9 mouse cellular contexts compared by ENCODE assay signal in the genomic region with DNA sequence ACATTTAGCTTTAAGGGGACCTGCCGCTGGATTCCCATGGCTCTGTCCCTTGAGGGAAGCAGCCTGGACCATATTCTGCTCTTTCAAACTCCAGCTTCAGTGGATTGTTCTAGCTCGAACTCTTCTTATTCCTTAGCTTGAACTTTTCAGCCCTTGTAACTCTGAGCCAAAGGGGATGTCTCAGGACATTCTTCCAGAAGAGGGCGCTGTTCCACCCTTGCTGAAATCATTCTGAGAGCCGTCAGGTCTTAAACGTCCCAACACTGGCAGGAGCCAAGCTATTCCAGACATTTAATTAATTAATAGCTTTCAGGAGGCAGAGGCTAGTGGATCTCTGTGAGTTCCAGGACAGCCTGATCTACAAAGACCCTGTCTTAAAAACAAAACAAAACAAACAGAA. TPM values are rescaled to one million over a fixed set of nuclear protein-coding genes. Genes with fewer than 3 reads are reported as not detected.
DNase-seq lines count a peak whose midpoint lies in the region; ATAC-seq and TF ChIP-seq lines count a peak whose summit lies in the region.
"Had no signal": no experiment of that assay in that cellular context is flagged by ENCODE, and none has a peak within 500 bp of the region (broad histone marks: within the 10 kb centered on the region; RNA-seq: fewer than 3 reads in every experiment).

No protein-coding gene starts in this region.

- no peaks in the 10 kb centered on the region for H3K36me3 ChIP-seq in lung, embryonic 14.5 days (ENCODE audit: insufficient read depth)
- no peaks in the 10 kb centered on the region for H3K36me3 ChIP-seq in testis, adult 2 months (ENCODE audit: control insufficient read depth, insufficient read depth, low read length)
- H3K36me3 ChIP-seq in midbrain, embryonic 15.5 days (replicated peaks): no peaks in the 10 kb centered on the region

- peak; percentile 52 for TF ChIP-seq CTCF in lung, embryonic 14.5 days (IDR thresholded peaks at IDR 0.05; ENCODE audit: low read depth)
- TF ChIP-seq CTCF in testis, adult 2 months (IDR thresholded peaks at IDR 0.05; ENCODE audit: control insufficient read depth, insufficient read depth, insufficient replicate concordance, low read depth, low read length): peak; percentile 39; the same call in 1 of the 2 replicates

- DNase-seq in left cerebral cortex, postnatal 14 days (ENCODE audit: low spot score in 2 of 2): peak; percentile 38 to 58
- no peak for DNase-seq in left cerebral cortex, adult 8-10 months (ENCODE audit: low spot score in 2 of 2)
- peak; percentile 70 for DNase-seq in MEL-GATA-1-ER (ENCODE audit: extremely low read depth, low read depth)
- peak; percentile 20 for DNase-seq in c-Kit-negative CD71-positive TER-119-positive erythroid progenitor cells, embryonic 14.5 days (ENCODE audit: low read depth, low spot score)
- peak; percentile 48 to 72 for DNase-seq in heart, postnatal 10 days
- peak; percentile 66 for DNase-seq in lung, embryonic 14.5 days

- H3K9me3 ChIP-seq in lung, embryonic 14.5 days (ENCODE audit: low read depth, low read length): no peaks in the 10 kb centered on the region
- H3K9me3 ChIP-seq in midbrain, embryonic 15.5 days: no peaks in the 10 kb centered on the region

- no peak for TF ChIP-seq POLR2A in testis, adult 2 months (IDR thresholded peaks at IDR 0.05; ENCODE audit: control insufficient read depth, low read depth, low read length)

- WGBS in lung, embryonic 14.5 days: 28% methylated on average over 5 of the region's 5 CpGs
- 33% methylated on average over 5 of the region's 5 CpGs for WGBS in midbrain, embryonic 15.5 days

- H3K4me1 ChIP-seq in lung, embryonic 14.5 days (ENCODE audit: insufficient read depth): no peaks in the 10 kb centered on the region
- no peaks in the 10 kb centered on the region for H3K4me1 ChIP-seq in testis, adult 2 months (ENCODE audit: control insufficient read depth, insufficient read depth, low read length)
- H3K4me1 ChIP-seq in midbrain, embryonic 15.5 days: no peaks in the 10 kb centered on the region

- H3K27ac ChIP-seq in lung, embryonic 14.5 days (ENCODE audit: low read depth): no peak overlapping the region
- no peak overlapping the region for H3K27ac ChIP-seq in testis, adult 2 months (ENCODE audit: control insufficient read depth, insufficient read depth, low read depth, low read length)
- H3K27ac ChIP-seq in midbrain, embryonic 15.5 days: no peak overlapping the region

- no peak overlapping the region for H3K4me3 ChIP-seq in lung, embryonic 14.5 days (ENCODE audit: low read depth, low read length)
- H3K4me3 ChIP-seq in testis, adult 2 months (ENCODE audit: control insufficient read depth, low read depth, low read length): no peak overlapping the region
- no peak overlapping the region for H3K4me3 ChIP-seq in midbrain, embryonic 15.5 days
- H3K4me3 ChIP-seq: erythroblast, embryonic 14.5 days had no signal

- intact Hi-C loops in left cerebral cortex, postnatal 14 days (cut with DNase I): no loop called here
- intact Hi-C loops in heart, postnatal 10 days (cut with DNase I): loop anchor here (2.0 kb wide), 1 partner anchor 69 kb away; no protein-coding TSS in a partner anchor

- no peak overlapping the region for H3K9ac ChIP-seq in lung, embryonic 14.5 days
- no peak overlapping the region for H3K9ac ChIP-seq in midbrain, embryonic 15.5 days

- no peak for ATAC-seq in lung, embryonic 14.5 days (ENCODE audit: insufficient read depth)
- ATAC-seq in midbrain, embryonic 15.5 days (replicated peaks): no peak

- H3K27me3 ChIP-seq in lung, embryonic 14.5 days (ENCODE audit: insufficient read depth, low read length): no peaks in the 10 kb centered on the region
- H3K27me3 ChIP-seq in testis, adult 2 months (ENCODE audit: control insufficient read depth, insufficient read depth, low read length): no peaks in the 10 kb centered on the region
- H3K27me3 ChIP-seq in midbrain, embryonic 15.5 days (replicated peaks): no peaks in the 10 kb centered on the region

- no peak overlapping the region for H3K4me2 ChIP-seq in lung, embryonic 14.5 days
- H3K4me2 ChIP-seq in midbrain, embryonic 15.5 days: no peak overlapping the region

RNA-seq across cellular contexts. Expression of a gene that starts 13.6 kb away (rescaled TPM):
- total RNA-seq in left cerebral cortex, postnatal 14 days (2021): 100 to 1,000 TPM; 114 to 116 TPM
- total RNA-seq in left cerebral cortex, adult 8-10 months (2022): 100 to 1,000 TPM in 3 of 4 experiments, 10 to 100 TPM in 1; 98.8 to 113 (median 110) TPM
- total RNA-seq in heart, postnatal 10 days (2021): 10 to 100 TPM; 10.8 to 14.7 TPM
- 11.3 and 14.2 TPM in 2 replicates for polyA plus RNA-seq in lung, embryonic 14.5 days (2014; fragmentation: Nextera tagmentation; extraction: Ambion mirVana)
- 1.5 and 1.7 TPM in 2 replicates for polyA plus RNA-seq in testis, adult 2 months (2012; rRNA removed)
- polyA plus RNA-seq in midbrain, embryonic 15.5 days (2015; fragmentation: Nextera tagmentation; extraction: Ambion mirVana): 50.4 and 52.8 TPM in 2 replicates
- polyA plus RNA-seq: erythroblast, embryonic 14.5 days had no signal

RNA-seq across cellular contexts. Expression of a gene that starts 39.9 kb away (rescaled TPM):
- 100 to 1,000 TPM; 143 to 159 TPM for total RNA-seq in left cerebral cortex, postnatal 14 days (2021)
- 100 to 1,000 TPM; 125 to 141 (median 133) TPM for total RNA-seq in left cerebral cortex, adult 8-10 months (2022)
- total RNA-seq in heart, postnatal 10 days (2021): 100 to 1,000 TPM; 113 to 126 TPM
- 563 and 591 TPM in 2 replicates for polyA plus RNA-seq in lung, embryonic 14.5 days (2014; fragmentation: Nextera tagmentation; extraction: Ambion mirVana)
- 6.7 and 8.2 TPM in 2 replicates for polyA plus RNA-seq in testis, adult 2 months (2012; rRNA removed)
- polyA plus RNA-seq in midbrain, embryonic 15.5 days (2015; fragmentation: Nextera tagmentation; extraction: Ambion mirVana): 365 and 388 TPM in 2 replicates

RNA-seq across cellular contexts. Expression of a gene that starts 40.4 kb away (rescaled TPM):
- total RNA-seq in left cerebral cortex, postnatal 14 days (2021): 100 to 1,000 TPM; 446 to 458 TPM
- total RNA-seq in left cerebral cortex, adult 8-10 months (2022): 100 to 1,000 TPM; 357 to 475 (median 406) TPM
- total RNA-seq in heart, postnatal 10 days (2021): 100 to 1,000 TPM; 510 to 554 TPM
- 1,221 and 1,233 TPM in 2 replicates for polyA plus RNA-seq in lung, embryonic 14.5 days (2014; fragmentation: Nextera tagmentation; extraction: Ambion mirVana)
- polyA plus RNA-seq in testis, adult 2 months (2012; rRNA removed): 115 and 158 TPM in 2 replicates
- polyA plus RNA-seq in midbrain, embryonic 15.5 days (2015; fragmentation: Nextera tagmentation; extraction: Ambion mirVana): 1,331 and 1,465 TPM in 2 replicates

Comparison
In these comparisons a context has a peak if more than half of its experiments do, and no peak if none do; other contexts are left out.
1. DNase-seq: peak in left cerebral cortex, postnatal 14 days (2 of 2), MEL-GATA-1-ER (single experiment), c-Kit-negative CD71-positive TER-119-positive erythroid progenitor cells, embryonic 14.5 days (single experiment), heart, postnatal 10 days (2 of 2) and lung, embryonic 14.5 days (single experiment); none in left cerebral cortex, adult 8-10 months (0 of 2).
2. RNA of a gene that starts 13.6 kb away (total RNA-seq): 114 to 116 TPM in left cerebral cortex, postnatal 14 days and 98.8 to 113 TPM in left cerebral cortex, adult 8-10 months; 10.8 to 14.7 TPM in heart, postnatal 10 days; every median in the first group is over 4 times any median in the second.